Mouse (Mus musculus) MEL (cell line): ENCODE results near the gene Pygo2. TPM values are rescaled to one million over a fixed set of nuclear protein-coding genes. Genes with fewer than 3 reads are reported as not detected.
"Not testable (repeated sequence)": the region's sequence is repeated elsewhere in the genome, so short reads cannot be mapped to it uniquely, and the experiment has no call there.

Source experiments
- DNase-seq: peaks from one replicate; pipeline ENCODE4 v3.0.0; 2011; ENCODE audit warnings: low read depth, low spot score
- H3K27ac ChIP-seq: 2 replicates; pipeline ENCODE4 v1.5.1; 2012; ENCODE audit warnings: low read depth, mild to moderate bottlenecking, control low read depth, low read length, moderate library complexity; ENCODE audit not compliant: control insufficient read depth
- H3K27me3 ChIP-seq, 2 experiments: fragments of 150-350 bp in 1 of 2; sonication (generic) in 1 of 2; 2 replicates each; pipeline ENCODE4 v1.6.1; 2012; ENCODE audit warnings: low read length in 2 of 2, mild to moderate bottlenecking in 2 of 2, improper control_type of control experiment in 1 of 2, moderate library complexity in 1 of 2; ENCODE audit not compliant: insufficient read depth in 2 of 2, control insufficient read depth in 1 of 2
- H3K36me3 ChIP-seq, 2 experiments: 2 replicates each; pipeline ENCODE4 v1.6.1; 2012 to 2014; ENCODE audit warnings: low read length in 2 of 2, improper control_type of control experiment in 1 of 2, inconsistent platforms in 1 of 2, mild to moderate bottlenecking in 1 of 2; ENCODE audit not compliant: insufficient read depth in 2 of 2, control insufficient read depth in 1 of 2
- H3K4me1 ChIP-seq, 2 experiments: fragments of 150-350 bp in 1 of 2; sonication (generic) in 1 of 2; 2 replicates each; pipeline ENCODE4 v1.6.1; 2012; ENCODE audit warnings: low read length in 2 of 2, improper control_type of control experiment in 1 of 2, mild to moderate bottlenecking in 1 of 2; ENCODE audit not compliant: insufficient read depth in 2 of 2, control insufficient read depth in 1 of 2
- H3K4me3 ChIP-seq, 2 experiments: fragments of 150-350 bp in 1 of 2; sonication (generic) in 1 of 2; 2 replicates each; pipeline ENCODE4 v1.5.1; 2012; ENCODE audit warnings: low read depth in 2 of 2, low read length in 2 of 2, mild to moderate bottlenecking in 2 of 2, moderate library complexity in 2 of 2, control low read depth in 1 of 2, improper control_type of control experiment in 1 of 2; ENCODE audit not compliant: control insufficient read depth in 1 of 2, insufficient read depth in 1 of 2
- H3K79me2 ChIP-seq: 2 replicates; pipeline ENCODE4 v1.6.1; 2012; ENCODE audit warnings: mild to moderate bottlenecking, low read length, moderate library complexity; ENCODE audit not compliant: control insufficient read depth, poor library complexity, insufficient read depth
- H3K9ac ChIP-seq: 2 replicates; pipeline ENCODE4 v1.6.1; 2012; ENCODE audit warnings: low read depth, mild to moderate bottlenecking, control low read depth, low read length, moderate library complexity; ENCODE audit not compliant: control insufficient read depth, poor library complexity, severe bottlenecking
- H3K9me3 ChIP-seq: fragments of 150-350 bp; sonication (generic); replicated peaks from 2 replicates; pipeline ENCODE4 v1.6.1; 2012; ENCODE audit warnings: mild to moderate bottlenecking, low read length, improper control_type of control experiment, moderate library complexity; ENCODE audit not compliant: insufficient read depth
- CHD1 ChIP-seq: IDR thresholded peaks from 2 replicates; pipeline ENCODE4 v1.6.1; 2012; ENCODE audit warnings: low read depth, mild to moderate bottlenecking, inconsistent platforms, low read length, improper control_type of control experiment
- CHD2 ChIP-seq: IDR thresholded peaks from 2 replicates; pipeline ENCODE4 v1.6.1; 2011; ENCODE audit warnings: low read length, improper control_type of control experiment
- ELF1 ChIP-seq: IDR thresholded peaks from 2 replicates; pipeline ENCODE4 v1.6.1; 2014; ENCODE audit warnings: low read depth, mild to moderate bottlenecking, inconsistent platforms, low read length, improper control_type of control experiment, moderate library complexity
- EP300 ChIP-seq, 2 experiments: IDR thresholded peaks; 2 replicates each; pipeline ENCODE4 v1.6.1; 2011; ENCODE audit warnings: improper control_type of control experiment in 2 of 2, low read length in 2 of 2, low read depth in 1 of 2, mild to moderate bottlenecking in 1 of 2
- ETS1 ChIP-seq: IDR thresholded peaks from 2 replicates; pipeline ENCODE4 v1.6.1; 2012; ENCODE audit warnings: low read depth, mild to moderate bottlenecking, inconsistent platforms, low read length, improper control_type of control experiment, moderate library complexity
- GATA1 ChIP-seq: IDR thresholded peaks from 2 replicates; pipeline ENCODE4 v1.6.1; 2011; ENCODE audit warnings: low read depth, low read length, improper control_type of control experiment
- JUND ChIP-seq: IDR thresholded peaks from 2 replicates; pipeline ENCODE4 v1.6.1; 2011; ENCODE audit warnings: low read depth, mild to moderate bottlenecking, improper control_type of control experiment, low read length
- MEF2A ChIP-seq: IDR thresholded peaks from 2 replicates; pipeline ENCODE4 v1.6.1; 2014; ENCODE audit warnings: low read depth, mild to moderate bottlenecking, inconsistent platforms, low read length, improper control_type of control experiment; ENCODE audit not compliant: poor library complexity, insufficient replicate concordance, severe bottlenecking; ENCODE audit errors: extremely low read depth
- MYB ChIP-seq: IDR thresholded peaks from 2 replicates; pipeline ENCODE4 v1.6.1; 2011; ENCODE audit warnings: mild to moderate bottlenecking, low read depth, low read length, improper control_type of control experiment
- MYC ChIP-seq: IDR thresholded peaks from 2 replicates; pipeline ENCODE4 v1.6.1; 2011; ENCODE audit warnings: low read depth, mild to moderate bottlenecking, low read length, improper control_type of control experiment, moderate library complexity
- POLR2AphosphoS2 ChIP-seq: IDR thresholded peaks from 2 replicates; pipeline ENCODE4 v1.6.1; 2011; ENCODE audit warnings: low read length, improper control_type of control experiment
- POLR2AphosphoS5 ChIP-seq: IDR thresholded peaks from 2 replicates; pipeline ENCODE4 v1.6.1; 2012; ENCODE audit warnings: low read depth, borderline replicate concordance, mild to moderate bottlenecking, inconsistent platforms, low read length, moderate library complexity, mixed read lengths
- SIN3A ChIP-seq: IDR thresholded peaks from 2 replicates; pipeline ENCODE4 v1.6.1; 2012; ENCODE audit warnings: low read length, improper control_type of control experiment, inconsistent platforms
- SMC3 ChIP-seq: IDR thresholded peaks from 2 replicates; pipeline ENCODE4 v1.6.1; 2011; ENCODE audit warnings: low read depth, low read length, improper control_type of control experiment
- TAL1 ChIP-seq: IDR thresholded peaks from 2 replicates; pipeline ENCODE4 v1.6.1; 2012; ENCODE audit warnings: mild to moderate bottlenecking, inconsistent platforms, low read length, moderate library complexity, mixed read lengths
- TCF12 ChIP-seq: IDR thresholded peaks from 2 replicates; pipeline ENCODE4 v1.6.1; 2014; ENCODE audit warnings: low read depth, mild to moderate bottlenecking, inconsistent platforms, low read length, improper control_type of control experiment, moderate library complexity
- UBTF ChIP-seq: IDR thresholded peaks from 2 replicates; pipeline ENCODE4 v1.6.1; 2012; ENCODE audit warnings: low read depth, mild to moderate bottlenecking, inconsistent platforms, low read length, improper control_type of control experiment, moderate library complexity, borderline replicate concordance; ENCODE audit not compliant: insufficient read depth
- USF1 ChIP-seq: IDR thresholded peaks from 2 replicates; pipeline ENCODE4 v1.6.1; 2014; ENCODE audit warnings: low read depth, mild to moderate bottlenecking, inconsistent platforms, low read length, improper control_type of control experiment, moderate library complexity
- USF2 ChIP-seq, 2 experiments: IDR thresholded peaks; 2 replicates each; pipeline ENCODE4 v1.6.1; 2011 to 2012; ENCODE audit warnings: improper control_type of control experiment in 2 of 2, low read length in 2 of 2, borderline replicate concordance in 1 of 2, inconsistent platforms in 1 of 2, low read depth in 1 of 2, mild to moderate bottlenecking in 1 of 2; ENCODE audit not compliant: insufficient read depth in 1 of 2
- ZMIZ1 ChIP-seq: IDR thresholded peaks from 2 replicates; pipeline ENCODE4 v1.6.1; 2012; ENCODE audit warnings: low read depth, mild to moderate bottlenecking, inconsistent platforms, low read length, improper control_type of control experiment, moderate library complexity
- polyA plus RNA-seq, 2 experiments: library from polyadenylated mRNA; stranded (reverse) in 1 of 2; unstranded in 1 of 2; fragments of >175 nt in 1 of 2; fragments of >200 nt in 1 of 2; gene quantifications; 2 replicates each; pipeline versions ENCODE4 v1.2.1 to v1.2.4; 2012; ENCODE audit warnings: low replicate concordance in 2 of 2, low read depth in 1 of 2; ENCODE audit not compliant: insufficient read length in 2 of 2, insufficient read depth in 1 of 2, missing spikeins in 1 of 2
- total RNA-seq: library from RNA; depleted of rRNA; stranded (reverse); fragments of 300-350 nt; gene quantifications from 2 replicates; pipeline ENCODE4 v1.2.3, GENCODE M21; 2012

Gene Pygo2
- total and polyA plus RNA-seq, 3 experiments: 50.3 to 61.1 TPM; not detected in 1

- H3K4me3 ChIP-seq: no peak overlapping the region
- no peaks in the 10 kb centered on the region for H3K9me3 ChIP-seq
- TF ChIP-seq MYB (no peak), ETS1 (no peak), CHD1 (no peak), UBTF (no peak), TAL1 (peak; percentile 50), USF1 (no peak), SIN3A (no peak), POLR2AphosphoS2 (no peak), SMC3 (no peak), TCF12 (no peak), GATA1 (0 out of 2 replicates have a peak, but pooled peaks have one; percentile 9), CHD2 (no peak), MEF2A (no peak), ELF1 (no peak), JUND (no peak), USF2 (IDR thresholded peaks at IDR 0.05; ENCODE audit: borderline replicate concordance in 1 of 2, insufficient read depth in 1 of 2, low read depth in 1 of 2, low read length in 2 of 2) (no peak), POLR2AphosphoS5 (no peak), EP300 (IDR thresholded peaks at IDR 0.05; ENCODE audit: low read depth in 1 of 2, low read length in 2 of 2) (0 out of 4 replicates have a peak, but pooled peaks of 1 of the 2 experiments have one; percentile 7), MYC (no peak), ZMIZ1 (no peak)
- H3K79me2 ChIP-seq: peaks cover 9% of the 10 kb centered on the region
- no peak overlapping the region for H3K27ac ChIP-seq
- H3K9ac ChIP-seq: no peak overlapping the region
- peaks cover 19 to 37% of the 10 kb centered on the region in 2 experiments for H3K4me1 ChIP-seq
- DNase-seq: peak; percentile 31
- H3K27me3 ChIP-seq: no peaks in the 10 kb centered on the region
- H3K36me3 ChIP-seq: peaks cover 9 to 36% of the 10 kb centered on the region in 2 experiments
These were observed 4.1 kb upstream of the Pygo2 start for GRCm38 (mm10) chr3:89425876-89426275.

GRCm38 (mm10) chr3:89429021-89429420 lies 993 bp upstream of the Pygo2 start:
- Histone ChIP-seq H3K79me2 (peaks cover 14% of the 10 kb centered on the region), H3K4me1 (peaks cover 13 to 16% of the 10 kb centered on the region in 2 experiments), H3K36me3 (peaks cover 6 to 20% of the 10 kb centered on the region in 2 experiments)
- not testable (repeated sequence) for H3K27ac ChIP-seq, DNase-seq, H3K9ac ChIP-seq, H3K27me3 ChIP-seq, H3K4me3 ChIP-seq, H3K9me3 ChIP-seq
